Mouse (Mus musculus) megakaryocyte-erythroid progenitor cell, adult 5-6 weeks (primary cell): Measurements from ENCODE around the gene Zbtb2. TPM values are rescaled to one million over a fixed set of nuclear protein-coding genes. Genes with fewer than 3 reads are reported as not detected.
"Not testable (repeated sequence)": the region's sequence is repeated elsewhere in the genome, so short reads cannot be mapped to it uniquely, and the experiment has no call there.

Source experiments
- ATAC-seq: replicated peaks from 2 replicates; pipeline ENCODE4 v1.8.0; 2016; ENCODE audit warnings: mild to moderate bottlenecking, inconsistent platforms; ENCODE audit not compliant: severe bottlenecking, poor library complexity, low FRiP score, low TSS enrichment
- total RNA-seq, 2 experiments: library from RNA; stranded (forward) in 1 of 2; stranded (reverse) in 1 of 2; fragments of 200-1000, 215-1000 nt in 1 of 2; fragments of >200 nt in 1 of 2; fragmentation: Nextera tagmentation in 1 of 2; gene quantifications; 2 replicates each; pipeline ENCODE4 v1.2.3; 2014 to 2017

Zbtb2 gene
- total RNA-seq (2014; fragmentation: Nextera tagmentation) (7.4 and 7.5 TPM in 2 replicates), total RNA-seq (2017) (7.3 and 11.4 TPM in 2 replicates)

GRCm38 (mm10) chr10:4387701-4388383 is at the start of gene Zbtb2:
Gene Zbtb2 (minus strand): TSS chr10:4388108.
- 0 out of 2 replicates have a peak, but pooled peaks have one; percentile 4 for ATAC-seq

GRCm38 (mm10) chr10:4435416-4435815 is 47.5 kb upstream of the Zbtb2 start:
- no peak for ATAC-seq

- not testable (repeated sequence) for ATAC-seq
Measured at GRCm38 (mm10) chr10:4433871-4434270, 46.0 kb upstream of the Zbtb2 start.

GRCm38 (mm10) chr10:4432996-4433755 is 45.3 kb upstream of the Zbtb2 start:
- peak; percentile 50 for ATAC-seq

- peak; percentile 82 for ATAC-seq
Measured at GRCm38 (mm10) chr10:4432123-4432931, 44.4 kb upstream of the Zbtb2 start, which contains the start of the genes Rmnd1 and Armt1. Gene Rmnd1 (minus strand): TSS chr10:4432388. Gene Armt1 (plus strand): TSS chr10:4432467.

GRCm38 (mm10) chr10:4431746-4432122 is 43.8 kb upstream of the Zbtb2 start:
- no peak for ATAC-seq

GRCm38 (mm10) chr10:4430826-4431225 is 42.9 kb upstream of the Zbtb2 start:
- ATAC-seq = no peak

- ATAC-seq = no peak
Measured at GRCm38 (mm10) chr10:4430399-4430798, 42.5 kb upstream of the Zbtb2 start.

- ATAC-seq = no peak
Measured at GRCm38 (mm10) chr10:4425245-4425644, 37.3 kb upstream of the Zbtb2 start.

- no peak for ATAC-seq
Measured at GRCm38 (mm10) chr10:4407191-4407590, 19.3 kb upstream of the Zbtb2 start.

- ATAC-seq = peak; percentile 90
Measured at GRCm38 (mm10) chr10:4405511-4405910, 17.6 kb upstream of the Zbtb2 start.

- peak; percentile 50 for ATAC-seq
Measured at GRCm38 (mm10) chr10:4404895-4405491, 17.1 kb upstream of the Zbtb2 start.

GRCm38 (mm10) chr10:4398058-4398457 is 10.2 kb upstream of the Zbtb2 start:
- 0 out of 2 replicates have a peak, but pooled peaks have one; percentile 20 for ATAC-seq

GRCm38 (mm10) chr10:4395321-4395720 is 7.4 kb upstream of the Zbtb2 start:
- ATAC-seq = no peak

GRCm38 (mm10) chr10:4391851-4392250 is 3.9 kb upstream of the Zbtb2 start:
- peak; percentile 69 for ATAC-seq

- no peak for ATAC-seq
Measured at GRCm38 (mm10) chr10:4391076-4391475, 3.2 kb upstream of the Zbtb2 start.

GRCm38 (mm10) chr10:4390550-4390949 is 2.6 kb upstream of the Zbtb2 start:
- no peak for ATAC-seq

- ATAC-seq = no peak
Measured at GRCm38 (mm10) chr10:4389461-4390112, 1.7 kb upstream of the Zbtb2 start.

- ATAC-seq = no peak
Measured at GRCm38 (mm10) chr10:4389036-4389435, 1.1 kb upstream of the Zbtb2 start.
